Mouse (Mus musculus) gastrocnemius, adult 2 months (tissue): ENCODE measurements at regions not wholly inside any gene's neighbourhood (a gene's known extent, or its start where the extent isn't known, plus 50 kb on each side); places are given as distances from the start of the nearest gene placed in this dataset.
"Not testable (repeated sequence)": the region's sequence is repeated elsewhere in the genome, so short reads cannot be mapped to it uniquely, and the experiment has no call there.

Source experiments
- DNase-seq: peaks from one replicate; pipeline ENCODE4 v3.0.0; 2022
- H3K27ac ChIP-seq: fragments of 200-600 bp; 2 replicates; pipeline ENCODE4 v1.8.1; 2022; ENCODE audit warnings: mild to moderate bottlenecking
- H3K4me3 ChIP-seq: fragments of 200-600 bp; 2 replicates; pipeline ENCODE4 v1.8.1; 2022; ENCODE audit warnings: mild to moderate bottlenecking, moderate library complexity
- CTCF ChIP-seq: fragments of 200-600 bp; IDR thresholded peaks from 2 replicates; pipeline ENCODE4 v1.8.1; 2022; ENCODE audit warnings: antibody characterized with exemption, mild to moderate bottlenecking, moderate library complexity
- intact Hi-C: fragments of 180-260 bp; cut with DNase I; formaldehyde crosslinking; loops from one replicate; pipeline ENCODE4 v1.15.1; 2025

- H3K4me3 ChIP-seq, result no peak overlapping the region
- intact Hi-C loops, result no loop called here
- DNase-seq, result peak; percentile 16
- no peak overlapping the region for H3K27ac ChIP-seq
- TF ChIP-seq CTCF, result no peak
These were observed 512.1 kb upstream of the Vrk2 start for GRCm38 (mm10) chr11:27105920-27106319.

- Histone ChIP-seq H3K27ac (no peak overlapping the region), H3K4me3 (no peak overlapping the region)
- no peak for TF ChIP-seq CTCF
- intact Hi-C loops, result no loop called here
- DNase-seq, result no peak
These were observed 509.1 kb upstream of the Vrk2 start for GRCm38 (mm10) chr11:27102906-27103305.

- intact Hi-C loops, result no loop called here
- no peak overlapping the region for H3K27ac ChIP-seq
- DNase-seq, result no peak
- no peak for TF ChIP-seq CTCF
- no peak overlapping the region for H3K4me3 ChIP-seq
These were observed 508.2 kb upstream of the Vrk2 start for GRCm38 (mm10) chr11:27102045-27102444.

- no peak for DNase-seq
- no peak for TF ChIP-seq CTCF
- no peak overlapping the region for H3K27ac ChIP-seq
- no peak overlapping the region for H3K4me3 ChIP-seq
- intact Hi-C loops, result no loop called here
These were observed 502.8 kb upstream of the Vrk2 start for GRCm38 (mm10) chr11:27096615-27097014.

GRCm38 (mm10) chr11:27095460-27095859 lies 501.7 kb upstream of the Vrk2 start:
- H3K27ac ChIP-seq, intact Hi-C loops, H3K4me3 ChIP-seq, DNase-seq: not testable (repeated sequence)

- TF ChIP-seq CTCF, result no peak
- Histone ChIP-seq H3K4me3 (no peak overlapping the region), H3K27ac (no peak overlapping the region)
- intact Hi-C loops, result no loop called here
- no peak for DNase-seq
These were observed 492.7 kb upstream of the Vrk2 start for GRCm38 (mm10) chr11:27086516-27086915.

- intact Hi-C loops, result no loop called here
- TF ChIP-seq CTCF, result no peak
- Histone ChIP-seq H3K27ac (no peak overlapping the region), H3K4me3 (no peak overlapping the region)
- DNase-seq, result no peak
These were observed 487.4 kb upstream of the Vrk2 start for GRCm38 (mm10) chr11:27081188-27081587.

- H3K4me3 ChIP-seq, result no peak overlapping the region
- no peak overlapping the region for H3K27ac ChIP-seq
- DNase-seq, result no peak
- intact Hi-C loops, result no loop called here
- no peak for TF ChIP-seq CTCF
These were observed 476.6 kb upstream of the Vrk2 start for GRCm38 (mm10) chr11:27070381-27070780.

GRCm38 (mm10) chr11:27027243-27027852 lies 433.5 kb upstream of the Vrk2 start:
- Histone ChIP-seq H3K4me3 (no peak overlapping the region), H3K27ac (no peak overlapping the region)
- DNase-seq, result no peak
- intact Hi-C loops, result no loop called here
- TF ChIP-seq CTCF, result no peak

GRCm38 (mm10) chr11:27025500-27025899 lies 431.7 kb upstream of the Vrk2 start:
- no peak for TF ChIP-seq CTCF

GRCm38 (mm10) chr11:26996292-26997099 lies 402.7 kb upstream of the Vrk2 start:
- H3K27ac ChIP-seq, result no peak overlapping the region
- intact Hi-C loops, result no loop called here
- no peak for TF ChIP-seq CTCF

More at GRCm38 (mm10) chr11:27025500-27025899, 431.7 kb upstream of the Vrk2 start:
- H3K4me3 ChIP-seq, result no peak overlapping the region
- no peak for DNase-seq
- intact Hi-C loops, result no loop called here
- H3K27ac ChIP-seq, result no peak overlapping the region

GRCm38 (mm10) chr11:26981216-26981615 lies 387.4 kb upstream of the Vrk2 start:
- intact Hi-C loops, result no loop called here
- no peak for TF ChIP-seq CTCF
- DNase-seq, result no peak
- H3K27ac ChIP-seq, result no peak overlapping the region
- no peak overlapping the region for H3K4me3 ChIP-seq

More at GRCm38 (mm10) chr11:26996292-26997099, 402.7 kb upstream of the Vrk2 start:
- no peak overlapping the region for H3K4me3 ChIP-seq
- DNase-seq, result no peak

GRCm38 (mm10) chr11:26972533-26973081 lies 378.8 kb upstream of the Vrk2 start:
- DNase-seq, result no peak
- no peak overlapping the region for H3K27ac ChIP-seq
- intact Hi-C loops, result no loop called here

GRCm38 (mm10) chr11:26971161-26971560 lies 377.4 kb upstream of the Vrk2 start:
- Histone ChIP-seq H3K27ac (no peak overlapping the region), H3K4me3 (no peak overlapping the region)
- DNase-seq, result no peak
- no peak for TF ChIP-seq CTCF
- intact Hi-C loops, result no loop called here

More at GRCm38 (mm10) chr11:26972533-26973081, 378.8 kb upstream of the Vrk2 start:
- H3K4me3 ChIP-seq, result no peak overlapping the region
- TF ChIP-seq CTCF, result no peak
